Mouse (Mus musculus): ENCODE measurements around the gene Dsn1. TPM values are rescaled to one million over a fixed set of nuclear protein-coding genes. Genes with fewer than 3 reads are reported as not detected.

The Dsn1 gene
- 14.5 TPM for polyA plus RNA-seq (2014; fragmentation: Illumina TruSeq; extraction: RNeasy Lipid Tissue Mini Kit (QIAGEN cat#74804); ENCODE audit: low replicate concordance)

GRCm38 (mm10) chr2:157006511-157007233, at the start of gene Dsn1:
Gene Dsn1 (minus strand): TSS chr2:157007154.

GRCm38 (mm10) chr2:156991470-156992319, 15.3 kb downstream of the Dsn1 start, which contains the start of gene Ndrg3:
Gene Ndrg3 (minus strand): TSS chr2:156992056.

Other genes with a start within 250 kb of the Dsn1 start
- gene Myl9, start 231.7 kb downstream of the Dsn1 start, polyA plus RNA-seq (2014; fragmentation: Illumina TruSeq; extraction: RNeasy Lipid Tissue Mini Kit (QIAGEN cat#74804); ENCODE audit: low replicate concordance), result 1.4 TPM
- gene Tgif2, start 167.1 kb downstream of the Dsn1 start, polyA plus RNA-seq (2014; fragmentation: Illumina TruSeq; extraction: RNeasy Lipid Tissue Mini Kit (QIAGEN cat#74804); ENCODE audit: low replicate concordance), result 1.5 TPM
- gene 4930518I15Rik, start 149.2 kb downstream of the Dsn1 start, polyA plus RNA-seq (2014; fragmentation: Illumina TruSeq; extraction: RNeasy Lipid Tissue Mini Kit (QIAGEN cat#74804); ENCODE audit: low replicate concordance), result 2.4 TPM
- gene Rab5if, start 144.0 kb downstream of the Dsn1 start, polyA plus RNA-seq (2014; fragmentation: Illumina TruSeq; extraction: RNeasy Lipid Tissue Mini Kit (QIAGEN cat#74804); ENCODE audit: low replicate concordance), result 109 TPM
- 1.1 TPM for gene Sla2, start 120.0 kb downstream of the Dsn1 start, polyA plus RNA-seq (2014; fragmentation: Illumina TruSeq; extraction: RNeasy Lipid Tissue Mini Kit (QIAGEN cat#74804); ENCODE audit: low replicate concordance)
- gene Ndrg3, start 15.1 kb downstream of the Dsn1 start, polyA plus RNA-seq (2014; fragmentation: Illumina TruSeq; extraction: RNeasy Lipid Tissue Mini Kit (QIAGEN cat#74804); ENCODE audit: low replicate concordance), result 57.4 TPM
- gene Soga1, start 72.1 kb upstream of the Dsn1 start, polyA plus RNA-seq (2014; fragmentation: Illumina TruSeq; extraction: RNeasy Lipid Tissue Mini Kit (QIAGEN cat#74804); ENCODE audit: low replicate concordance), result 0.11 TPM
- gene Tldc2, start 79.9 kb upstream of the Dsn1 start, polyA plus RNA-seq (2014; fragmentation: Illumina TruSeq; extraction: RNeasy Lipid Tissue Mini Kit (QIAGEN cat#74804); ENCODE audit: low replicate concordance), result 0.89 TPM
- 442 TPM for gene Samhd1, start 128.1 kb upstream of the Dsn1 start, polyA plus RNA-seq (2014; fragmentation: Illumina TruSeq; extraction: RNeasy Lipid Tissue Mini Kit (QIAGEN cat#74804); ENCODE audit: low replicate concordance)
- gene Rbl1, start 197.4 kb upstream of the Dsn1 start, polyA plus RNA-seq (2014; fragmentation: Illumina TruSeq; extraction: RNeasy Lipid Tissue Mini Kit (QIAGEN cat#74804); ENCODE audit: low replicate concordance), result 47.4 TPM

All from small intestine, adult 10 weeks (tissue).